Mouse (Mus musculus) kidney, embryonic 15.5 days (tissue): ENCODE measurements around the gene Tesk2. TPM values are rescaled to one million over a fixed set of nuclear protein-coding genes. Genes with fewer than 3 reads are reported as not detected.

Experiments used
- ATAC-seq: fragments of 200-750 bp; cut with Nextera tagmentation; replicated peaks from 2 replicates; pipeline ENCODE4 v1.8.0; 2017; ENCODE audit warnings: moderate TSS enrichment; ENCODE audit not compliant: low FRiP score
- H3K27ac ChIP-seq: fragments of 300-500 bp; sonication (generic); 2 replicates; pipeline ENCODE4 v1.5.1; 2015; ENCODE audit warnings: mild to moderate bottlenecking, inconsistent platforms
- H3K27me3 ChIP-seq: fragments of 300-500 bp; sonication (generic); 2 replicates; pipeline ENCODE4 v1.6.1; 2015; ENCODE audit warnings: inconsistent platforms
- H3K36me3 ChIP-seq: fragments of 300-500 bp; sonication (generic); 2 replicates; pipeline ENCODE4 v1.6.1; 2015; ENCODE audit warnings: inconsistent platforms
- H3K4me1 ChIP-seq: fragments of 300-500 bp; sonication (generic); 2 replicates; pipeline ENCODE4 v1.6.1; 2015; ENCODE audit warnings: inconsistent platforms
- H3K4me2 ChIP-seq: fragments of 300-500 bp; sonication (generic); 2 replicates; pipeline ENCODE4 v1.6.1; 2015; ENCODE audit warnings: moderate library complexity, mild to moderate bottlenecking, inconsistent platforms
- H3K4me3 ChIP-seq: fragments of 300-500 bp; sonication (generic); replicated peaks from 2 replicates; pipeline ENCODE4 v1.5.1; 2015; ENCODE audit warnings: mild to moderate bottlenecking, inconsistent platforms
- H3K9ac ChIP-seq: fragments of 300-500 bp; sonication (generic); 2 replicates; pipeline ENCODE4 v1.6.1; 2015; ENCODE audit warnings: mild to moderate bottlenecking, inconsistent platforms
- H3K9me3 ChIP-seq: fragments of 300-500 bp; sonication (generic); replicated peaks from 2 replicates; pipeline ENCODE4 v1.6.1; 2016; ENCODE audit warnings: inconsistent platforms
- WGBS: fragments of 180-500 bp; shearing (Covaris S2); methylation state at CpG from one replicate; pipeline ENCODE4 v1.1.7; 2015; ENCODE audit warnings: mixed read lengths; 5-methylcytosine and 5-hydroxymethylcytosine counted together
- polyA plus RNA-seq: library from polyadenylated mRNA; unstranded; fragments of >200 nt; fragmentation: Nextera tagmentation; extraction: Ambion mirVana; gene quantifications from 2 replicates; pipeline ENCODE4 v1.2.1, GENCODE M21; 2015

The Tesk2 gene
- polyA plus RNA-seq, 1 experiment from 2014 or later: 7.6 TPM

DNA sequence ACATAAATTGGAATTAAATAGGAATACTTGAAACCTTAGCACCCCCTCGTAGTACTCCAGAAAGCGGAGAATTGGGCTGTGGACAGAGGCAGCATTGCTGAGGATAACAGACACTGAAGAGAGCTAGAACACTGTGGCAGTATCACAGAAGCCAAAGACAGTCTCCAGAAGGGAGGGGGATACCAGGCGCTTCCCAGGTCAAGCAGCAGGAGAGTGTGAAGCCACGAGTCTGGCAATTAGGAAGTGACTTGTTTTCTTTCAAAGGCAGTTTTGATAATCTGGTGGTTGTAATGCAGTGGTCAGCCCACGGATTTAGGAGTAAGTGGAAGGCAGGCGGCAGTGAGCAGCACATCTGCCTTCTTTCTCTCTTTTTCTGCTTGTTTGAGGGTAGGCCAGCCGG, 1.5 kb downstream of the Tesk2 start:
- no peak for ATAC-seq
- Histone ChIP-seq H3K4me1 (peaks cover 16% of the 10 kb centered on the region), H3K27me3 (no peaks in the 10 kb centered on the region), H3K4me2 (peak overlapping the region; percentile 77), H3K4me3 (peak overlapping the region; percentile 66), H3K9ac (no peak overlapping the region), H3K36me3 (no peaks in the 10 kb centered on the region), H3K9me3 (no peaks in the 10 kb centered on the region), H3K27ac (no peak overlapping the region)
- WGBS: 46% methylated on average over 7 of the region's 7 CpGs

DNA sequence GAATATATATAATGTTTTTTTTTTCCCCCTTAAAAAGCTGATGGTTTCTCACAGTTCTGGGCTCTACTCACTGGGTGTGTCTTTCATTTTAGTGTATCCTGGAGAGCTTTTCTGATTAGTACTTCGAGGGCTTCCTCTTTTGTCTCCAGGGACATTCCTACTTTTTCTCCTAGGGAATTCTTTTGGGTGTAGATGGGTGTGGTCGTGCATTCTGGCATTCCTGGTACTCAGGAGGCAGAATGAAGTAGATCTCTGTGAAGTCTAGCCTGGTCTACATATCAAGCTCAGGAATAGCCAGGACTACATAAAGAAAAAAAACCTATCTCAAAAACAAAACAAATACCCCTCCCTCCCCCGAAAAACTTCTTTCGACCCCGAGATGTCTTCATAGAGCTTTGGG, 4.7 kb downstream of the Tesk2 start:
- no peak for ATAC-seq
- Histone ChIP-seq H3K4me1 (peaks cover 9% of the 10 kb centered on the region; the same call in 1 of the 2 replicates), H3K9ac (no peak overlapping the region), H3K4me2 (no peak overlapping the region), H3K4me3 (no peak overlapping the region), H3K27me3 (no peaks in the 10 kb centered on the region), H3K27ac (no peak overlapping the region), H3K36me3 (no peaks in the 10 kb centered on the region), H3K9me3 (no peaks in the 10 kb centered on the region)
- 84% methylated on average over 5 of the region's 5 CpGs for WGBS

DNA sequence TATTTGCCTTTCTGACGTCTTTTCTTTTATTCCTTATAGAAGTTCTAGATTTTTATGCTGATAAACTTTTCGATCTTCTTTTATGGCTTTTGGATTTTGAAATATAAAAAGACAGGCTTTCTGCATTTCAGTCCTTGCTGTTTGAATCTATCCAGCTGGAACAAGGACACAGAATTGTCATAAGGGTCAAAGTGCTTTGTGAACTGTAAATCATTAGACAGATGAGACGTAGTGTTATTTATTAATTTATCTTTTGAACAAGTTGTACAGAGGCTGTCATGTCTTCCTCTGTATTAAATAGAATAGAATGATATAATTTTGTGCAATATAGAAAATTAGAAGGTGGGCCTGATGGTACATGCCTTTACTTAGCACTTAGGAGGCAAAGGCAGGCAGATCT, 6.7 kb downstream of the Tesk2 start:
- no peak overlapping the region for H3K4me2 ChIP-seq
- no peak overlapping the region for H3K4me3 ChIP-seq
- no peak overlapping the region for H3K9ac ChIP-seq
- no peak for ATAC-seq
- 66% methylated on average over 3 of the region's 3 CpGs for WGBS
- H3K4me1 ChIP-seq: 0 out of 2 replicates have a peak, but pooled peaks cover 1% of the 10 kb centered on the region
- H3K27me3 ChIP-seq: no peaks in the 10 kb centered on the region
- H3K36me3 ChIP-seq: no peaks in the 10 kb centered on the region
- no peaks in the 10 kb centered on the region for H3K9me3 ChIP-seq
- H3K27ac ChIP-seq: no peak overlapping the region

DNA sequence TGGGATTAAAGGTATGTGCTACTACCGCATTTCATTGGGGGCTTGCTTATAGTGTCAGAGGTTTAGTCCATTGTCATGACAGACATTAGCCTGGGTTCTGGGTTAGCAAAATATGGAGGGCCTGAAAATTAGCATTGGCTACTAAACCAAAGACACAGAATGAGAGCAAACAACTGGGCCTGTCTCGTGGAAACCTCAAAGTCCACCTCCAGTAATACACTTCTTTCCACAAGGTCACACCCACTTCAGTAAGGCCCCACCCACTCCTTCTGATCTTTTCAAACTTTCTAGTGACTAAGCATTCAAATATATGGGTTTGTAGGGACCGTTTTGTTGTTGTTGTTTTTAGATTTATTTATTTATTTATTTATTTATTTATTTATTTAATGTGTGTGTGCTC, 8.8 kb downstream of the Tesk2 start:
- no peaks in the 10 kb centered on the region for H3K9me3 ChIP-seq
- 92% methylated on average over 3 of the region's 3 CpGs for WGBS

DNA sequence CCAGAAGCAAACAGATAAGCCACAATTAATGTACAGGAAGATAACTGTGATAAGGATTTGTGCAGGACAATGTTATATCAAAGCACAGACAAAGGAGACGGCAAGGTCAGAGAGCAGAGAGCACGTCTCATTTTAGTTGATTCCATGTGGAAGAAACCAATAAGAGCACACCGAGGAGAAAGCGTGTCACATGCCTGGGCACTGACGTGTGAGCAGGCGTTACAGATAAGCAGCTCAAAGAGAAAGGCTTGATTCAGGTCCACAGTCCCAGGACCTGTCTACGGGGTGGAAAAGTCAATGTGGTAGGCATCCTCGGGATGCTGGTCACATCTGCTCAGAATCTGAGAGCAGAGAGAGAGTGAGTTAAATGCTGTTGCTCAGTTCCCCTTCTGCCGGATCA, 10.3 kb downstream of the Tesk2 start:
- Histone ChIP-seq H3K27ac (no peak overlapping the region), H3K27me3 (no peaks in the 10 kb centered on the region), H3K9ac (no peak overlapping the region), H3K4me1 (no peaks in the 10 kb centered on the region), H3K4me2 (no peak overlapping the region), H3K36me3 (no peaks in the 10 kb centered on the region), H3K4me3 (no peak overlapping the region), H3K9me3 (no peaks in the 10 kb centered on the region)
- WGBS: 84% methylated on average over 9 of the region's 9 CpGs
- ATAC-seq: no peak

More for the DNA sequence above, 8.8 kb downstream of the Tesk2 start:
- H3K4me3 ChIP-seq: no peak overlapping the region
- no peaks in the 10 kb centered on the region for H3K4me1 ChIP-seq
- ATAC-seq: no peak
- H3K27ac ChIP-seq: no peak overlapping the region
- H3K27me3 ChIP-seq: no peaks in the 10 kb centered on the region
- H3K36me3 ChIP-seq: no peaks in the 10 kb centered on the region
- H3K9ac ChIP-seq: no peak overlapping the region
- H3K4me2 ChIP-seq: no peak overlapping the region

DNA sequence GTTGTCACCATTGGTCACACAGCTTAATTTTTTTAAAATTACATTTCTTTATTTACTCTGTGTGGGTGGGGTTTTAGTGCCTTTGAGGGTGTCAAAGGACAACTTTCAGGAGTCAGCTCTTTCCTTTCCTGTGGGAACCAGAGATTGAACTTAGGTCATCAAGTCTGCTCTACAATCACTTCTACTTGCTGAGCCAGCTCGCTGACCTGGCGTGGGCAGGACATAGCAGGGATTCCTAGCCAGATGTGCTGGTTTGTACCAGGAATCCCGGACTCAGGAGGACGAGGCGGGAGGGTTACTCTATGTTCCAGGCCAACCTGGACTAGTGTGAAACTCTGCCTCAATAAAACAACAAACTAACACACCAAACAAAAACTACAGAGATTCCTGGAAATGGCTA, 11.6 kb downstream of the Tesk2 start:
- 70% methylated on average over 5 of the region's 5 CpGs for WGBS
- ATAC-seq: no peak

DNA sequence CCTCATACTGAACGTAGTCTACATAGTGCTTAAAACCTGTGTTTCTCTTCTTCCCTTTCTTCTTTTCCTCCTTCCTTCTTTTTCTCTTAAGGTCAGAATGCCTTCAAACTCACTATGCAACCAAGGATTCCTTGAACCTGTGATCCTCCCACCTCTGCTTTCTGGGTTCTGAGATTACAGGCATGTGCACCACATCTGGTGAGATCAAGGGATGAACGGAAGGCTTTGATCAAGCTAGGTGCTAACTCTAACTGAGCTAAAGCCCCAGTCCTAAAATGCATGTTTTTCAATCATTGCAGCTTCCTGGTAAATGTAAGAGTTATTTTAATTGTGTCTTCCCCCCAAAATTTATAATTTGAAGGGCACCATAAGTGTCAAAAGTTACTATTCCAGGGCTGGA, 14.2 kb downstream of the Tesk2 start:
- H3K4me2 ChIP-seq: no peak overlapping the region
- WGBS: 77% methylated on average over 2 of the region's 2 CpGs
- no peak for ATAC-seq
- no peaks in the 10 kb centered on the region for H3K9me3 ChIP-seq
- H3K36me3 ChIP-seq: no peaks in the 10 kb centered on the region
- H3K4me1 ChIP-seq: 0 out of 2 replicates have a peak, but pooled peaks cover 4% of the 10 kb centered on the region
- H3K27ac ChIP-seq: no peak overlapping the region
- no peaks in the 10 kb centered on the region for H3K27me3 ChIP-seq
- no peak overlapping the region for H3K9ac ChIP-seq
- H3K4me3 ChIP-seq: no peak overlapping the region

More for the DNA sequence above, 11.6 kb downstream of the Tesk2 start:
- no peak overlapping the region for H3K4me3 ChIP-seq
- no peaks in the 10 kb centered on the region for H3K36me3 ChIP-seq
- no peak overlapping the region for H3K27ac ChIP-seq
- 0 out of 2 replicates have a peak, but pooled peaks cover 1% of the 10 kb centered on the region for H3K4me1 ChIP-seq
- H3K27me3 ChIP-seq: no peaks in the 10 kb centered on the region
- H3K9me3 ChIP-seq: no peaks in the 10 kb centered on the region
- no peak overlapping the region for H3K4me2 ChIP-seq
- no peak overlapping the region for H3K9ac ChIP-seq

DNA sequence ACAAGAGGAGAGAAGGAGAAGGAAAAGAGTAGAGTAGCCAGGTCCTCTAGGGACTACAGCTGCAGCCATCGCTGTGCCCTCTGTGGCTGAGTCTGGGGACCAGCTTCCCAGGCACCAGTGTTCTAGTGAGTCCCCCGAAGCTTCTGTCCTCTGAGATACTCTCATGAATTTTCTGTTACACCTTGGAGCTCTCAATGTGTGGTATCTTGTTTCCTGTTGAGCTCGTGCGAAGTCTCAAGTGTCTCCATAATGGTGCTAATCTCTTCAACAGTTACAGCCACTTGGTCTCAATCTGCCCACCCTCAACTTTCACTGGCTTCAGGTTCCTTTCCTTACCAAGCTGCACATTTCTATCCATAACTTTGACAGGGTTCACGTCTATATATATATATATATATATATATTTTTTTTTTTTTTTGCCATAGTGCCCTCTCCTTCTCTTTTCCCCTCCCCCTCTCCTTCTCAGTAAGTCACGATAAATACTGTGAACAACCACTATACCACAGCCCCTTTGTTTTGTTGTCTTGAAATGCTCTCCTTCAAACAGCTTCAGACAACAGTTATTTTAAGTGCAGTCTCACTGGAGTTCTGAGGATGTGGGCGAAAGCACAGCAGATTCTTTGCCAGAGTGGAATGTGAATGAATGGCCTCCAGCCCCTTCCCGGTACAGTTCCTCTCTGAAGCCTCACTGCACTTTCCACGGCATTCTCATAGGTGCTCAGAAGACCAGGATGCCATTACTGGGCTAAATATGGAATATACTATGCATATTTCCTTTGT, 18.4 kb downstream of the Tesk2 start:
- Histone ChIP-seq H3K36me3 (no peaks in the 10 kb centered on the region), H3K4me2 (no peak overlapping the region), H3K9me3 (no peaks in the 10 kb centered on the region), H3K27me3 (no peaks in the 10 kb centered on the region), H3K9ac (no peak overlapping the region), H3K4me1 (0 out of 2 replicates have a peak, but pooled peaks cover 4% of the 10 kb centered on the region), H3K27ac (no peak overlapping the region), H3K4me3 (no peak overlapping the region)
- no peak for ATAC-seq
- WGBS: 76% methylated on average over 9 of the region's 9 CpGs

DNA sequence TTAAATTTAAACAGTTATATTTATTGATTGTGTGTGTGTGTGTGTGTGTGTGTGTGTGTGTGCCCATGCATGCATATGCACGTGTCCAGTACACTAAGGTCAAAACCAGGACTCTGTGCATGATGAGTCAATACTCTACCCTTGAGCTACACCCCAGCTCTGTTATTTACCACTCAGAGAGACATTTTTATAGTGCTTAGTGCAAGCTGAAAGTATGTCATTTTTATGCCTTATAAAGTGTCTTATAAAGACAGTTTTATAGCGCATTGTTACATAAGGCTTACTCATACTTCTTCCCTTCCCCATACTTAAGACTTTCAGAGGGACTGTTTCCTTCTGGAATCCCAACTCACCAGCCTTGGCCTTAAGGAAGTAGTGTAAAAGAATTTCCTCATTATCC, 29.0 kb downstream of the Tesk2 start:
- no peak overlapping the region for H3K27ac ChIP-seq
- no peaks in the 10 kb centered on the region for H3K4me1 ChIP-seq
- no peak overlapping the region for H3K4me3 ChIP-seq
- no peaks in the 10 kb centered on the region for H3K9me3 ChIP-seq
- ATAC-seq: no peak
- H3K27me3 ChIP-seq: no peaks in the 10 kb centered on the region
- WGBS: 69% methylated on average over 2 of the region's 2 CpGs
- H3K9ac ChIP-seq: no peak overlapping the region
- no peaks in the 10 kb centered on the region for H3K36me3 ChIP-seq
- H3K4me2 ChIP-seq: no peak overlapping the region

DNA sequence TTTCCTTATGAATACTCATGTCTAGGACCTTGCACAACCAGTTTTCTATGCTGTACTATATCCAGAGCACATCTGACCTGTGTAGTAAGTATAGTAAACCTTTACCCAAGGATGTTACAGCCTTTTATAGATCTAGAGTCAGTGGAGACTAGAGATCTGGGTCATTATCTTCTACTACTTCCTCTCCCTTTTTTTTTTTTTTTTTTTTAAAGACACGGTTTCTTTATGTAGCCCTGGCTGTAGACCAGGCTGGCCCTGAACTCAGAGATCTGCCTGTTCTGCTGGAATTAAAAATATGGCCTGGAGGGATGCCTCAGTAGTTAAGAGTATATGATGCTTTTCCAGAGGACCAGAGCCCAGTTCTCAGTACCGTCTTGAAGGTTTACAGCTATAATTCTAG, 41.2 kb downstream of the Tesk2 start:
- H3K9ac ChIP-seq: no peak overlapping the region
- H3K27me3 ChIP-seq: no peaks in the 10 kb centered on the region
- H3K9me3 ChIP-seq: no peaks in the 10 kb centered on the region
- H3K27ac ChIP-seq: no peak overlapping the region
- H3K4me1 ChIP-seq: no peaks in the 10 kb centered on the region
- no peak overlapping the region for H3K4me3 ChIP-seq
- WGBS: 78% methylated on average over 2 of the region's 2 CpGs
- no peak overlapping the region for H3K4me2 ChIP-seq
- no peak for ATAC-seq
- no peaks in the 10 kb centered on the region for H3K36me3 ChIP-seq

DNA sequence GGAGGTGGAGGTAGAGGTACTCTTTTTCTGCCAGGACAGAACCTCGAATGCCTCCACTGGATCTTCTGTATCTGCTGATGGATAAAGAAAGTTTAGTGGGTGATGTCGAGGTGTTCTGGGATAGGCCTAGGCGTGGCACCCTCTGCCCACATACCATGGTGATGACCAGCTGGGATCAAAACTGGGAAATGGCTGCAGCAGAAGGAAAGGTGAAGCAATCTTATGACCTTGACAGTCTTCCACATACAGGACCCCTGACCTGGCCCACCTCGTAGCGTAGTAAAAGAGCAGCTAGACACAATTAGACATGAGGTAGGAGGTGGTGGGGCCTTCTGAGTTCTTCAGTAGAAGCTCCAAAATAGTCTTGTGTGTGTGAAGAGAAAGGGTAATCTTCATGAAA, 43.3 kb downstream of the Tesk2 start:
- Histone ChIP-seq H3K27ac (no peak overlapping the region), H3K9me3 (no peaks in the 10 kb centered on the region), H3K36me3 (no peaks in the 10 kb centered on the region), H3K4me1 (no peaks in the 10 kb centered on the region), H3K4me2 (no peak overlapping the region), H3K9ac (no peak overlapping the region), H3K4me3 (no peak overlapping the region), H3K27me3 (no peaks in the 10 kb centered on the region)
- ATAC-seq: no peak
- 91% methylated on average over 5 of the region's 5 CpGs for WGBS

DNA sequence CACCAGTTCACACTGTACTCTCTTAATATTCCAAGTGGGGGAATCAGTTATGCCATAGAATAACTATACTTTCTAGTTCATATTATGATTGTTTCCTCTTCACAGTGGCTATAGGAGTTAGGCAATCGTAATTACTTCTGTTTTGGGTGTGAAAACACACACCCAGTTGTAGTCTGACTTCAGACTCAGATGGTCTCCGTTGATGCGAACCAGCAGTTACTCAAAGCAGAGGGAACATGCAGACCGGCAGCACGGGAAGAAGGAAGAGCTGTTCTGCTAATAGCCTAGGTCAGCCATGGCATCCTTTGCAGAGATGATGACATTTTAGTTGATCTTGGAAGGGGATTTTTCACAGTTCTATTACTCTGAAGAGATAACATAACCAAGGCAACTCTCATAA, 47.8 kb downstream of the Tesk2 start:
- H3K36me3 ChIP-seq: no peaks in the 10 kb centered on the region
- H3K27me3 ChIP-seq: no peaks in the 10 kb centered on the region
- no peak overlapping the region for H3K27ac ChIP-seq
- H3K9me3 ChIP-seq: no peaks in the 10 kb centered on the region
- H3K4me2 ChIP-seq: no peak overlapping the region
- no peak overlapping the region for H3K9ac ChIP-seq
- H3K4me3 ChIP-seq: no peak overlapping the region
- no peak for ATAC-seq
- whole genome bisulfite sequencing: 70% methylated on average over 5 of the region's 5 CpGs
- H3K4me1 ChIP-seq: no peaks in the 10 kb centered on the region

DNA sequence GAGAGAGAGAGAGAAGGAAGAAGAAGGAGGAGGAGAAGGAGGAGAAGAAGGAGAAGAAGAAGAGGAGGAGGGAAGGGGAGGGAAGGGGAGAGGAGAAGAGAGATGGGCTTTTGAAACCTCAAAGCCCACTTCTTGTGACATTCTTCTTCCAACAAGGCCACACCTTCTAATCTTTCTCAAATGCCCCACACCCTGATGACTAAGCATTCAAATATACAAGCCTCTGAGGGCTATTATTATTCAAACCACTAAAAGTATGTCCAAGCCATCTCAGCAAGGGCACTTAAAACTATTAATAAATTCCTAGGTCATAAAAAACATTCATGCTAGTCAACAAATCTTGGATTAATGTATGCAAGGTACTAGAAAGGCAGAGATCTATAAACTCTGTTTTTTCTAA, 48.3 kb downstream of the Tesk2 start:
- ATAC-seq: no peak
- H3K27me3 ChIP-seq: no peaks in the 10 kb centered on the region
- H3K9me3 ChIP-seq: no peaks in the 10 kb centered on the region
- no peaks in the 10 kb centered on the region for H3K4me1 ChIP-seq
- H3K36me3 ChIP-seq: no peaks in the 10 kb centered on the region
- H3K4me3 ChIP-seq: no peak overlapping the region
- H3K27ac ChIP-seq: no peak overlapping the region
- no peak overlapping the region for H3K4me2 ChIP-seq
- H3K9ac ChIP-seq: no peak overlapping the region
